Mouse (Mus musculus) neural tube, embryonic 11.5 days (tissue): ENCODE data around the gene Tmem86a. TPM values are rescaled to one million over a fixed set of nuclear protein-coding genes. Genes with fewer than 3 reads are reported as not detected.
A peak's percentile ranks its signal among the peaks of the same experiment; 100 is the strongest.

Source experiments
- ATAC-seq: fragments of 200-750 bp; cut with Nextera tagmentation; 2 replicates; pipeline ENCODE4 v1.8.0; 2017; ENCODE audit warnings: moderate number of reproducible peaks, mild to moderate bottlenecking, moderate TSS enrichment, moderate library complexity; ENCODE audit not compliant: insufficient read depth, low FRiP score, low TSS enrichment
- DNase-seq: peaks from one replicate; pipeline ENCODE4 v3.0.0-alpha.2; 2015; ENCODE audit warnings: low spot score
- H3K27ac ChIP-seq: fragments of 300-500 bp; sonication (generic); 2 replicates; pipeline ENCODE4 v1.5.1; 2014; ENCODE audit warnings: low read depth, mild to moderate bottlenecking, low read length
- H3K27me3 ChIP-seq: fragments of 300-500 bp; sonication (generic); 2 replicates; pipeline ENCODE4 v1.6.1; 2014; ENCODE audit warnings: mild to moderate bottlenecking, low read length, mixed read lengths; ENCODE audit not compliant: control insufficient read depth, insufficient read depth
- H3K36me3 ChIP-seq: fragments of 300-500 bp; sonication (generic); 2 replicates; pipeline ENCODE4 v1.6.1; 2014; ENCODE audit warnings: mild to moderate bottlenecking, low read length, moderate library complexity, mixed read lengths; ENCODE audit not compliant: control insufficient read depth, insufficient read depth
- H3K4me1 ChIP-seq: fragments of 300-500 bp; sonication (generic); 2 replicates; pipeline ENCODE4 v1.6.1; 2014; ENCODE audit warnings: low read length, mixed read lengths; ENCODE audit not compliant: control insufficient read depth, insufficient read depth
- H3K4me2 ChIP-seq: fragments of 300-500 bp; sonication (generic); 2 replicates; pipeline ENCODE4 v1.6.1; 2014; ENCODE audit warnings: low read depth, mild to moderate bottlenecking, moderate library complexity
- H3K4me3 ChIP-seq: fragments of 300-500 bp; sonication (generic); 2 replicates; pipeline ENCODE4 v1.5.1; 2014; ENCODE audit warnings: low read depth, low read length
- H3K9ac ChIP-seq: fragments of 300-500 bp; sonication (generic); 2 replicates; pipeline ENCODE4 v1.6.1; 2014; ENCODE audit warnings: mild to moderate bottlenecking, low read length
- H3K9me3 ChIP-seq: fragments of 300-500 bp; sonication (generic); 2 replicates; pipeline ENCODE4 v1.6.1; 2016; ENCODE audit warnings: low read length; ENCODE audit not compliant: control insufficient read depth
- WGBS: fragments of 180-500 bp; shearing (Covaris S2); extraction: QIAGEN DNeasy Blood & Tissue Kit; methylation state at CpG from one replicate; pipeline ENCODE4 v1.1.7; 2014; 5-methylcytosine and 5-hydroxymethylcytosine counted together
- polyA plus RNA-seq: library from polyadenylated mRNA; unstranded; fragments of >200 nt; fragmentation: Nextera tagmentation; extraction: Ambion mirVana; gene quantifications from 2 replicates; pipeline ENCODE4 v1.2.1, GENCODE M21; 2014

Tmem86a gene
- polyA plus RNA-seq, 1 experiment from 2014 or later, result 8.2 TPM

- H3K4me3 ChIP-seq, result no peak overlapping the region
- no peaks in the 10 kb centered on the region for H3K36me3 ChIP-seq
- no peak for ATAC-seq
- H3K9me3 ChIP-seq, result no peaks in the 10 kb centered on the region
- no peaks in the 10 kb centered on the region for H3K4me1 ChIP-seq
- H3K9ac ChIP-seq, result no peak overlapping the region
- H3K27ac ChIP-seq, result no peak overlapping the region
- H3K4me2 ChIP-seq, result no peak overlapping the region
- no peaks in the 10 kb centered on the region for H3K27me3 ChIP-seq
- no peak for DNase-seq
- WGBS, result 90% methylated on average over 3 of the region's 3 CpGs
Observed at GRCm38 (mm10) chr7:47041706-47042105, 8.7 kb upstream of the Tmem86a start.

GRCm38 (mm10) chr7:47042121-47042520 is 8.3 kb upstream of the Tmem86a start:
- WGBS, result 73% methylated on average over 4 of the region's 4 CpGs
- ATAC-seq (no peak), DNase-seq (no peak)
- Histone ChIP-seq H3K9me3 (no peaks in the 10 kb centered on the region), H3K36me3 (no peaks in the 10 kb centered on the region), H3K4me2 (no peak overlapping the region), H3K4me1 (no peaks in the 10 kb centered on the region), H3K4me3 (no peak overlapping the region), H3K27ac (no peak overlapping the region), H3K27me3 (no peaks in the 10 kb centered on the region), H3K9ac (no peak overlapping the region)

GRCm38 (mm10) chr7:47042823-47043490 is 7.4 kb upstream of the Tmem86a start:
- 44% methylated on average over 6 of the region's 6 CpGs for WGBS
- Histone ChIP-seq H3K9me3 (no peaks in the 10 kb centered on the region), H3K4me3 (no peak overlapping the region), H3K36me3 (no peaks in the 10 kb centered on the region), H3K27ac (no peak overlapping the region), H3K9ac (no peak overlapping the region), H3K4me2 (no peak overlapping the region), H3K4me1 (no peaks in the 10 kb centered on the region), H3K27me3 (no peaks in the 10 kb centered on the region)
- DNase-seq (no peak), ATAC-seq (no peak)

GRCm38 (mm10) chr7:47050766-47051165 is 365 bp downstream of the Tmem86a start:
- DNase-seq (no peak), ATAC-seq (peak; percentile 69)
- peak overlapping the region; percentile 94 for H3K27ac ChIP-seq
- H3K4me1 ChIP-seq, result no peaks in the 10 kb centered on the region; the same call in 1 of the 2 replicates
- H3K27me3 ChIP-seq, result no peaks in the 10 kb centered on the region
- H3K4me3 ChIP-seq, result peak overlapping the region; percentile 74
- H3K9me3 ChIP-seq, result no peaks in the 10 kb centered on the region
- H3K36me3 ChIP-seq, result no peaks in the 10 kb centered on the region
- WGBS, result under 1% methylated on average over 34 of the region's 34 CpGs
- peak overlapping the region; percentile 61 for H3K4me2 ChIP-seq
- H3K9ac ChIP-seq, result peak overlapping the region; percentile 85

- H3K36me3 ChIP-seq, result no peaks in the 10 kb centered on the region
- no peaks in the 10 kb centered on the region; the same call in 1 of the 2 replicates for H3K4me1 ChIP-seq
- DNase-seq (peak; percentile 25), ATAC-seq (no peak)
- no peak overlapping the region for H3K27ac ChIP-seq
- H3K9me3 ChIP-seq, result no peaks in the 10 kb centered on the region
- peak overlapping the region; percentile 74 for H3K4me3 ChIP-seq
- no peaks in the 10 kb centered on the region for H3K27me3 ChIP-seq
- H3K9ac ChIP-seq, result no peak overlapping the region; the same call in 1 of the 2 replicates
- peak overlapping the region; percentile 61 for H3K4me2 ChIP-seq
- WGBS, result 43% methylated on average over 1 of the region's 2 CpGs
Observed at GRCm38 (mm10) chr7:47051404-47052151, 1.2 kb downstream of the Tmem86a start.

GRCm38 (mm10) chr7:47052276-47052675 is 1.9 kb downstream of the Tmem86a start:
- H3K9me3 ChIP-seq, result no peaks in the 10 kb centered on the region
- ATAC-seq (no peak), DNase-seq (no peak)
- no peak overlapping the region for H3K27ac ChIP-seq
- no peaks in the 10 kb centered on the region for H3K27me3 ChIP-seq
- H3K9ac ChIP-seq, result peak overlapping the region; percentile 18
- H3K36me3 ChIP-seq, result no peaks in the 10 kb centered on the region
- no peak overlapping the region for H3K4me2 ChIP-seq
- H3K4me3 ChIP-seq, result no peak overlapping the region
- WGBS, result 63% methylated on average over 3 of the region's 3 CpGs
- H3K4me1 ChIP-seq, result no peaks in the 10 kb centered on the region; the same call in 1 of the 2 replicates

- WGBS, result 94% methylated on average over 15 of the region's 15 CpGs
- no peak for DNase-seq
Observed at GRCm38 (mm10) chr7:47053287-47053686, 2.9 kb downstream of the Tmem86a start.

GRCm38 (mm10) chr7:47054666-47055065 is 4.3 kb downstream of the Tmem86a start:
- WGBS, result 80% methylated on average over 2 of the region's 2 CpGs
- H3K4me2 ChIP-seq, result no peak overlapping the region
- DNase-seq, result no peak
- no peak for ATAC-seq
- no peaks in the 10 kb centered on the region; the same call in 1 of the 2 replicates for H3K4me1 ChIP-seq
- H3K9ac ChIP-seq, result no peak overlapping the region
- H3K9me3 ChIP-seq, result no peaks in the 10 kb centered on the region
- H3K36me3 ChIP-seq, result no peaks in the 10 kb centered on the region
- H3K27me3 ChIP-seq, result no peaks in the 10 kb centered on the region
- H3K27ac ChIP-seq, result no peak overlapping the region
- no peak overlapping the region for H3K4me3 ChIP-seq

More at GRCm38 (mm10) chr7:47053287-47053686, 2.9 kb downstream of the Tmem86a start:
- H3K27ac ChIP-seq, result no peak overlapping the region
- no peaks in the 10 kb centered on the region for H3K27me3 ChIP-seq
- no peaks in the 10 kb centered on the region for H3K9me3 ChIP-seq
- no peak overlapping the region for H3K9ac ChIP-seq
- H3K36me3 ChIP-seq, result no peaks in the 10 kb centered on the region
- H3K4me1 ChIP-seq, result no peaks in the 10 kb centered on the region; the same call in 1 of the 2 replicates
- H3K4me2 ChIP-seq, result no peak overlapping the region
- no peak for ATAC-seq
- H3K4me3 ChIP-seq, result no peak overlapping the region
